Mouse (Mus musculus) heart, postnatal 0 days (tissue): Measurements from ENCODE around the gene Kidins220.

Source experiments
- CTCF ChIP-seq: IDR thresholded peaks from 2 replicates; pipeline ENCODE4 v1.5.1; 2016; ENCODE audit warnings: antibody characterized with exemption, control low read depth, low read depth
- EP300 ChIP-seq: IDR thresholded peaks from 2 replicates; pipeline ENCODE4 v1.6.1; 2016; ENCODE audit warnings: antibody characterized with exemption, low read depth

- TF ChIP-seq CTCF = no peak
- TF ChIP-seq EP300 = no peak
Observed at GRCm38 (mm10) chr12:24974446-24975114, at the start of gene Kidins220.
